Mouse (Mus musculus) embryonic facial prominence, embryonic 11.5 days (tissue): Measurements from ENCODE around the gene Cyp2s1. TPM values are rescaled to one million over a fixed set of nuclear protein-coding genes. Genes with fewer than 3 reads are reported as not detected.
"Not testable (repeated sequence)": the region's sequence is repeated elsewhere in the genome, so short reads cannot be mapped to it uniquely, and the experiment has no call there.

Experiments used
- ATAC-seq: fragments of 200-750 bp; cut with Nextera tagmentation; replicated peaks from 2 replicates; pipeline ENCODE4 v1.8.0; 2017; ENCODE audit warnings: low read depth; ENCODE audit not compliant: insufficient number of reproducible peaks, low FRiP score, low TSS enrichment
- DNase-seq: peaks from one replicate; pipeline ENCODE4 v3.0.0-alpha.2; 2015; ENCODE audit warnings: low spot score
- H3K27ac ChIP-seq: fragments of 300-500 bp; sonication (generic); replicated peaks from 2 replicates; pipeline ENCODE4 v1.5.1; 2014; ENCODE audit warnings: mild to moderate bottlenecking, low read depth, low read length, control low read depth
- H3K27me3 ChIP-seq: fragments of 300-500 bp; sonication (generic); 2 replicates; pipeline ENCODE4 v1.6.1; 2014; ENCODE audit warnings: mild to moderate bottlenecking, low read length, moderate library complexity, mixed read lengths; ENCODE audit not compliant: control insufficient read depth, insufficient read depth
- H3K36me3 ChIP-seq: fragments of 300-500 bp; sonication (generic); replicated peaks from 2 replicates; pipeline ENCODE4 v1.6.1; 2014; ENCODE audit warnings: low read depth, mild to moderate bottlenecking, low read length, moderate library complexity, mixed read lengths; ENCODE audit not compliant: control insufficient read depth, insufficient read depth
- H3K4me1 ChIP-seq: fragments of 300-500 bp; sonication (generic); 2 replicates; pipeline ENCODE4 v1.6.1; 2014; ENCODE audit warnings: low read length, mixed read lengths; ENCODE audit not compliant: control insufficient read depth, insufficient read depth
- H3K4me2 ChIP-seq: fragments of 300-500 bp; sonication (generic); 2 replicates; pipeline ENCODE4 v1.6.1; 2014; ENCODE audit warnings: low read depth, mild to moderate bottlenecking, control low read depth, low read length, moderate library complexity
- H3K4me3 ChIP-seq: fragments of 300-500 bp; sonication (generic); 2 replicates; pipeline ENCODE4 v1.5.1; 2014; ENCODE audit warnings: low read depth, low read length, control low read depth
- H3K9ac ChIP-seq: fragments of 300-500 bp; sonication (generic); replicated peaks from 2 replicates; pipeline ENCODE4 v1.6.1; 2014; ENCODE audit warnings: mild to moderate bottlenecking, control low read depth, low read length
- H3K9me3 ChIP-seq: fragments of 300-500 bp; sonication (generic); replicated peaks from 2 replicates; pipeline ENCODE4 v1.6.1; 2016; ENCODE audit warnings: mild to moderate bottlenecking, low read length, inconsistent platforms, mixed read lengths; ENCODE audit not compliant: control insufficient read depth
- WGBS: fragments of 180-500 bp; shearing (Covaris S2); extraction: QIAGEN DNeasy Blood & Tissue Kit; methylation state at CpG from one replicate; pipeline ENCODE4 v1.1.7; 2014; 5-methylcytosine and 5-hydroxymethylcytosine counted together
- polyA plus RNA-seq: library from polyadenylated mRNA; unstranded; fragments of >200 nt; fragmentation: Nextera tagmentation; extraction: Ambion mirVana; gene quantifications from 2 replicates; pipeline ENCODE4 v1.2.1, GENCODE M21; 2014

Cyp2s1 gene
- polyA plus RNA-seq, 1 experiment from 2014 or later: 3.4 TPM

DNA sequence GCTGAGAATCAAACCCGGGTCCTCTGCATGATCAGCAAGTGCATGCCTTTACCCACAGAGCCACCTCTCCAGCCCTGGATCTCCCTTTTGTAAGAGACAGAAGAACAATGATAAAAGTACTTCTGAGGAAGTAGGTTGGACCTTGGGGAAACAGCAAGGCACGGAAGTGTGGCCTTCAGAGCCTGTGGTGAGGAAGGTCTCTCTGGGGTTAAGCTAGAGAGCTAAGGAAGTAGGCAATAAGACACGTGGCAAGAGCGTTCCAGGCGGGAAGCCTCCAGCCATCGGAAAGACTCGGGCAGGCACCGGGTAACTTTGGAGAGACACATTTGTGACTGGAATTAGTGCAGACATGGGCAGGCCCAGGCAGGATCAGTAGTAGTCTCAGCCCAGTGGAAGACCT lies 21.9 kb downstream of the Cyp2s1 start:
- Histone ChIP-seq H3K9me3 (no peaks in the 10 kb centered on the region; the same call in 1 of the 2 replicates), H3K4me3 (no peak overlapping the region), H3K36me3 (no peaks in the 10 kb centered on the region), H3K4me1 (no peaks in the 10 kb centered on the region), H3K4me2 (no peak overlapping the region), H3K9ac (no peak overlapping the region), H3K27me3 (no peaks in the 10 kb centered on the region), H3K27ac (no peak overlapping the region)
- no peak for DNase-seq
- 84% methylated on average over 8 of the region's 8 CpGs for WGBS
- no peak for ATAC-seq

DNA sequence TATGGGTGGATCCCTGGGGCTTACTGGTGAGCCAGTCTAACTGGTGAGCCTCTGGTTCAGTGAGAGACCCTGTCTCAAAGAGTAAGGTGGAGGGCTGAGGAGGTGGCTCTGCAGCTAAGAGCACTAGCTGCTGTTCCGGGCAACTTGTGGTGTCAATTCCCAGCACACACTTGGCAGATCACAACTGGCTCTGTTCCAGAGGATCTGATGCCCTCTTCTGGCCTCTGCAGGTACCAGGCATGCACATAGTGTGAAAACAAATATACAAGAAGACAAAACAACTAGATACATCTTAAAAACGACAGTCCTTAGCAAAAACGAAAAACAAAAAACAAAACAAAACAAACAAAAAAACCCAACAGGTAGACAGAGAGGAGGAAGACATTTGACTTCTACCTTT lies 23.0 kb downstream of the Cyp2s1 start:
- ATAC-seq: no peak
- no peak overlapping the region for H3K4me3 ChIP-seq
- 51% methylated on average over 3 of the region's 3 CpGs for WGBS
- H3K27ac ChIP-seq: no peak overlapping the region
- no peaks in the 10 kb centered on the region for H3K27me3 ChIP-seq
- H3K36me3 ChIP-seq: no peaks in the 10 kb centered on the region
- no peaks in the 10 kb centered on the region; the same call in 1 of the 2 replicates for H3K4me1 ChIP-seq
- DNase-seq: no peak
- no peak overlapping the region for H3K4me2 ChIP-seq
- H3K9ac ChIP-seq: no peak overlapping the region
- no peaks in the 10 kb centered on the region; the same call in 1 of the 2 replicates for H3K9me3 ChIP-seq

DNA sequence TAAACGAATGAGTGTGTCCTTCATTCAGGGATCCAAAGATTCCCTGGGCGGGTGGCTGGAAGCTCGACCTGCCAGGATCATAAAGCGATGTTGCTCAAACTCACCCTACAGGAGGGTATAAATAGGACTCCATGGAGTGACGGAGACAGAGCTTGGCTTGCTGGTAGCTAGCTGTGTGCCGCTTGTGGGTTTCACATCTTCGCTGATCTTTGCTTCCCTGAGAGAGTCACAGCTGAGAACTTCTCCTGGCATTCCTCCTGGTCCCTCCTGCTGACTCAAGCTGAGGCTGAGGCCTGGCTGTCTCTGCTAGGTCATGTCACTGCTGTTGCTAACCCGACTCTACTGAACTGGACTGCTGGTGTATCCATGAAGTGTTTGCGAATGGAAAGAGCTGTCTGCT lies 23.7 kb downstream of the Cyp2s1 start:
- H3K27me3 ChIP-seq, H3K9me3 ChIP-seq, DNase-seq, H3K4me2 ChIP-seq, H3K9ac ChIP-seq, H3K36me3 ChIP-seq, H3K4me3 ChIP-seq, H3K4me1 ChIP-seq, ATAC-seq, H3K27ac ChIP-seq: not testable (repeated sequence)
- WGBS: 73% methylated on average over 9 of the region's 9 CpGs

DNA sequence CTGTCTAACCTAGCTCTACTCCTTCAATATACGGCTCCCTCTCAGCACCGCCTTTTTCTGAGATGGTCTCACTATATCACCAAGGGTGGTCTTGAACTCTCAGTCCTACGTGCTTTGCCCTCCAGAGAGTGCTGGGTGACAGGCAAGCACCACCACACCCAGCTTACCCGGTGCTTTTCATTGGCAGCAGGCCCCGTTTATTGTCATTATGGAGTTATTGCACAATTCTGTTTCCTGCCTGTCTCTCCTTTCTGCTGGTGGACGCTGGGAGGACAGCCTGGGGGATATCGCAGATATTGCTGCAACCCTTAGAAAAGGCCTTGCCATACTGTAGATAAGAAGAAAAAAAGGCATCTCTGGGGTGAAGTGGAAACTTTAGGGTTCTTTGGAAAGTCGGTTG lies 26.1 kb downstream of the Cyp2s1 start:
- Histone ChIP-seq H3K4me3 (no peak overlapping the region), H3K9me3 (no peaks in the 10 kb centered on the region), H3K4me2 (no peak overlapping the region), H3K27me3 (no peaks in the 10 kb centered on the region), H3K27ac (no peak overlapping the region), H3K36me3 (no peaks in the 10 kb centered on the region), H3K9ac (no peak overlapping the region), H3K4me1 (peaks cover 7% of the 10 kb centered on the region)
- WGBS: 80% methylated on average over 8 of the region's 8 CpGs
- ATAC-seq (no peak), DNase-seq (no peak)

DNA sequence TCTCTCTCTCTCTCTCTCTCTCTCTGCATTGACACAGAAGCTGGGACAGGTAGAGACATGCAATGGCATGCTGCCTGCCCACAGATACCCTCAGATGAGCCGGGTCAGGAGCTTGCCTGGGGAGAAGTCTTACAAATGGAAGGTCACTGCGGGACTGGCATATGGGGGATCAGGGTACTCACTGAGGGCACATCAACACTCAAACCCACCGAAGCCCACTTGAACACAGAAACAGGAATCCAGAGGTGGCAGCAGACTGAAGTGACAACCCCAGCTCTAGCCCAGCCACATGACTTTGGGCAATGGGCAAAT lies 27.6 kb downstream of the Cyp2s1 start:
- peak overlapping the region; percentile 53 for H3K4me3 ChIP-seq
- H3K4me2 ChIP-seq: peak overlapping the region; percentile 77
- H3K36me3 ChIP-seq: no peaks in the 10 kb centered on the region
- ATAC-seq: no peak
- no peaks in the 10 kb centered on the region for H3K9me3 ChIP-seq
- DNase-seq: no peak
- H3K27me3 ChIP-seq: no peaks in the 10 kb centered on the region
- 28% methylated on average over 3 of the region's 3 CpGs for WGBS
- H3K27ac ChIP-seq: no peak overlapping the region
- peak overlapping the region; percentile 59 for H3K9ac ChIP-seq
- H3K4me1 ChIP-seq: peaks cover 7% of the 10 kb centered on the region

DNA sequence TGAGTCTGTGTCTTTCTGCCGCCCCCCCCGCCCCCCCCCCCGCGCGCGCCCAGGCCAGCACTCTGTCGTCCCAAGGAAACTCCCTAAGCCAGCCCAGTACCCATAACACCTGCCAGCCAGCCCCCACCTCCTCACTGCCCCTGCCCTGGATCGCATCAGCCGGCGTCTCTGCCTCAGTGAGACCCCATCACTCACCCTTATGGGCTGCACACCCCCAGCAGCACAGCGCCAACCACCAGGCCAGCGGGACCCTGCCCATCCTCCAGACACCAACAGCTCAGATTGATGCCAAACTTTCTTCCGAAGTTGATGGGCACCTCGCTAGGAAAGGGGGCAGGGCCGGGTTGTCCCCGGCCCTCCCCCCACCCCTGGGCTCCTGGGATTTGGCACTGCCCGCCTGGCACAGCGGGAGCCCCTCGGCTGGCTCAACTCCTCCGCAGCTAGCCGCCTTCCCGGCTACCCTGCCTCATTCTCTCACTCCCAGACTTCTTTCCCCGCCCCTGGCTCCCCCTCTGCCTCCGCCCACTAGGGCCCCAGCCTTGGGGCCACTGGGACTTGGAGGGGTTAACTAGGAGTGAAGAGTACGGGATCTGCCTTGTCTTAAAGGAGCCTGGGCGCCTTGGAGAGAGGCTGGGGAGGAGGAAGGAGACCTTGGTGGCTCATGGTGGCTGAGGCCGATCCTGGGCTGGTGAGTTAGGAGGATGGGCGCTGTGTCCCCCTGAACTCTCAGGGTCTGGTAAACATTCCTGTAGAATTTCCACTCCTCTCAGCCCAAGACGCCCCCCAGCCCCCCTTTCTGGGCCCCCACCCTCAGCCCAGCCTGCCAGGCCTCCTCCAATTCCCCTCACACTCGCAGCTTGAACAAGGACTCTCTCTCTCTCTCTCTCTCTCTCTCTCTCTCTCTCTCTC lies 28.2 kb downstream of the Cyp2s1 start, which contains the start of gene Axl:
Gene Axl (minus strand): TSS at position 486 of the 909 bp plus-strand sequence.
- WGBS: under 1% methylated on average over 22 of the region's 30 CpGs
- peak within 1 kb of the TSS; percentile 53 for H3K4me3 ChIP-seq
- peak within 1 kb of the TSS; percentile 77 for H3K4me2 ChIP-seq
- peak within 1 kb of the TSS; percentile 59 for H3K9ac ChIP-seq
- peak within 1 kb of the TSS; percentile 56; the same call in 1 of the 2 replicates for H3K27ac ChIP-seq
- ATAC-seq: peak; percentile 88
- H3K27me3 ChIP-seq: no peaks in the 10 kb centered on the region
- no peaks in the 10 kb centered on the region for H3K36me3 ChIP-seq
- no peaks in the 10 kb centered on the region for H3K9me3 ChIP-seq
- H3K4me1 ChIP-seq: peaks cover 7% of the 10 kb centered on the region
- peak; percentile 87 for DNase-seq

DNA sequence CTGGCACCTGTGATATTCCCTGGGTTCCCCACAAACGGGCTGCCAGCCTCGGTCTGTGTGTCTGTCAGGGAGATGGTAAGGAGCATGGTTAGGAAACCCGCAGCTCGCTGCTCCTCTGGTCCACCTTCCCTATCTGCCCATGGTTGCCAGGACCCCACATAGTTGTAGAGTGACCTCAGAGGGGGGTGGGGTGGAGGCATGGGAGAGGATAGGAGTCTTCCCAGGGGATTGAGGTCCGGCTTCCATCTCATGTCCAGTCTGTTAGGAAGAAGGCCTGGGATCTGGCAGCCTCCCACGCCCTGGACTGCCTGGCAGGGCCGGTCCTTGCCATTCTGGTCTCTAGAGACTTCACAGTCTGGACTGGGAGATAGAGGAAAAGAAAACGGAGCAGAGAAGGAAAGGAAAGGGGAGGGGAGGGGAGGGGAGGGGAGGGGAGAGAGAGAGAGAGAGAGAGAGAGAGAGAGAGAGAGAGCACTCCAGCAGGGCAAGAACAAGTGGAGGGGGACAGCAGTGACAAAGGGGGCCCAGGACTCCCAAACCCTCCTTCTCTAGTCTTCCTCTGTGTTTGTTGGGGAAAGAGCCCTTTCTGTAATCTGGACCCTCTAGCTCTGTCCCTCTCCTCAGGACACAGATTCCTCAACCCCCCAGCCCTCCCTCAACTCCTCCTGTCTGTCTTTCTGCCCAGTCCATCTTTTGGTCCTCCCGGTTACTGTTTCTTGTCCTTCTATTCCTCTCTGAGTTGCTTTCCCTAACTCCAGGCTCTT lies 29.1 kb downstream of the Cyp2s1 start:
- Histone ChIP-seq H3K4me1 (peaks cover 7% of the 10 kb centered on the region), H3K4me3 (peak overlapping the region; percentile 53), H3K36me3 (no peaks in the 10 kb centered on the region), H3K9me3 (no peaks in the 10 kb centered on the region), H3K4me2 (peak overlapping the region; percentile 77), H3K27me3 (no peaks in the 10 kb centered on the region), H3K27ac (no peak overlapping the region), H3K9ac (peak overlapping the region; percentile 59)
- 19% methylated on average over 9 of the region's 9 CpGs for WGBS
- DNase-seq (peak; percentile 14), ATAC-seq (peak; percentile 27; the same call in 1 of the 2 replicates)

DNA sequence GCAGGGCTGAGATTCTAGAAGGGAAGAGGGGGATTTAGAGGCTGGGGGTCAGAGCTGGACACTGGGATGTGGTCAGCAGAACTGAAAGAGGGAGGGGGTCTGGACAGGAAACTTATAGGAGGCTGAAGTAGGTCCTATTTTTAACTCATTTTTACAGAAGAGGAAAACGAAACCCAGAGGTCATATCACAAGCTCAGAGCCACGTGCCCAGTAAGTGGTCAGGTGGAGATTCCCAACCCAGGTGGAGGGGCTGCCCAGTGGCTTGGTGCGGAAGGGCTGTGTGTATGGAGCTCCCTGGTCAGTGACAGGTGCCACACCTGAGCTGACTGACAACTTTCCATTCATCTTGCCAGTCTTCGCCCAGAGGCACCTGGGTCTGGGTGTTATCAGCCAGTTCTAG lies 29.7 kb downstream of the Cyp2s1 start:
- ATAC-seq: no peak
- H3K27ac ChIP-seq: no peak overlapping the region

More for the DNA sequence above, 29.7 kb downstream of the Cyp2s1 start:
- Histone ChIP-seq H3K36me3 (no peaks in the 10 kb centered on the region), H3K9ac (no peak overlapping the region), H3K4me3 (peak overlapping the region; percentile 53; the same call in 1 of the 2 replicates), H3K9me3 (no peaks in the 10 kb centered on the region), H3K27me3 (no peaks in the 10 kb centered on the region), H3K4me2 (peak overlapping the region; percentile 77), H3K4me1 (peaks cover 9% of the 10 kb centered on the region)
- DNase-seq: no peak
- WGBS: 80% methylated on average over 4 of the region's 4 CpGs
